Mouse (Mus musculus) thymus, postnatal 4 days (tissue): ENCODE results near the gene Moxd1.
A peak's percentile ranks its signal among the peaks of the same experiment; 100 is the strongest.

ENCODE experiments used
- DNase-seq: peaks from one replicate; pipeline ENCODE4 v3.0.0; 2021

Gene Moxd1

DNA sequence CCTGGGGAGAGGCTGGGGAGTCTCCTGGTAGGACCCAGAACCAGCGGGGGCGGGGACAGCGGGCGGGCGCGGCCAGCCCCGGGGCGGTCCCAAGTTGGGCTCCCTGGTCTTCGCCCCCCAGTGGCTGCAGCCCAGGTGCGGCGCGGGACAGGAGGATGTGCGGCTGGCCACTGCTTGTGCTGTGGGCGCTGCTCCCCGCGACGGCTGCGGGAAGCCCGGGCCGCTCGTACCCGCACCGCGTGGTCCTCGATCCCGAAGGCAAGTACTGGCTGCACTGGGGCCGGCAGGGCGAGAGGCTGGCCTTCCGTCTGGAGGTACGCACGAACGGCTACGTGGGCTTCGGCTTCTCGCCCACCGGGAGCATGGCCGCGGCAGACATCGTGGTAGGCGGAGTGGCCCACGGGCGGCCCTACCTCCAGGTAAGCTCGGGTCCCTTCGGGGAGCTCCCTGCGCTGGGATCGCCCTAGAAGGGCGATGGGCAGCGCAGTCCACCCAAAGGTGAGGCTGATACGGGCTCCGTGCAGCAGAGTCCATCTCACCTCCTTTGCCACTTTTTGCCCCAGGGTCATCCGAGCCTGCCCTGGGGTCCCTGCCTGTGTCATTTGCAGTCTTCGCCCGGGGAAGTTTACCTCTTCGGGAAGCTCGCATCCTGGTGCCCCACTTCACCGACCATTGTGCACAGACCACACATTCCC, at the start of gene Moxd1:
Gene Moxd1 (plus strand): TSS at position 69 of the 695 bp plus-strand sequence.
- peak; percentile 43 for DNase-seq

DNA sequence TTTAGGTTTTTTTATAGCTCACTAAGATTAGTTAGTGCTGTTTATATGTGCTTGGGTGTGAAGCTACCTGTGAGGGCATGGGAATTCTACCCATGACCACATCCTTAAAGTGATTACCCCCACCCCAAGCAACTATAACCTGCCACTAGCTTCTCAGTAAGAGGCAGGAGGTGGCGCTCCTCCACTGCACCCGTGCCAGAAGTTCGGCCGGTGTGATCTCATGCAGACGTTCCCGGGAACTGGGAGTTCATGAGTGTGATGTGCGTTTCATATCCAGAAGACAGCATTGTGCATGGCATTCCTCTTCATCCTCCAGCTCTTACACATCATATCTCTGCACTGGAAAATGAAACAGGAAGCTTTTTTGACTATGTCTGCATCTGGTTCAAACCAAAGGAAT, 32.9 kb upstream of the Moxd1 start:
- no peak for DNase-seq

DNA sequence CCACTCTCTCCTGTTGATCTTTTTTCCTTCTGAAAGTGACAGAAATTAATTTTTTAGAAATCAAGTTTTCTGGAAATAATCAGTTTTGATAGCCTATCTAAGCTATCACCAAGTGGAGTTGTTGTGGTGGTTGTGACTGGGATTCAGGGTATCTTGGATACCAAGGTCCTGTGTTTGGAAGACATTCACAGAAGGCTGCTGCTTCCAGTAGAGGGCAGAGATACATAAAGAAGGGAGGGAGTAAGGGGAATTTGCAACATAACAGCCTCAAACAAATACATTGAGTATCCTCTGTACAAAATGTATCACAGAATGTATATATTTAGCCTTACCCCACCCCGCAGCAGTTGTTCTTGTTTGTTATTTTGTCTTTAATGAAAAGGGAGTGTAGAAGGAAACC, 31.3 kb upstream of the Moxd1 start:
- no peak for DNase-seq

DNA sequence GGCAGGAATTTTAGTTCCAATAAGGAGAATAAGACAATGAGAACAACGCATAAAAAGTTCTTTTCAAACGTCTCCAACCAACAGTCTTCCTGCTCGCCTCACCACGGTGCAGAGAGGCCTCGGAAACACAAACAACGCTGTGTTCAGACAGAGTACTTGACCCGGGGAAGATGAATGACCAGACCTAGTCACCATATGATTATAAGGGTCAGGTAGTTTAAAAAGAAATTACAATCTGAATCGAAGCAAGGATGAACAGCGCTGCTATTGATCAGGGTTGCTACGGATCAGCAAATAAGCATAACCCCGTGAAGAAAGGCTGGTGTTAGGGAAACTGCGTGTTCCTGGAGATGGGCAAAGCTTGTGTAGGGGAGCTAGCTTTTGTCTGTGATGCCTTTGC, 24.0 kb upstream of the Moxd1 start:
- no peak for DNase-seq

DNA sequence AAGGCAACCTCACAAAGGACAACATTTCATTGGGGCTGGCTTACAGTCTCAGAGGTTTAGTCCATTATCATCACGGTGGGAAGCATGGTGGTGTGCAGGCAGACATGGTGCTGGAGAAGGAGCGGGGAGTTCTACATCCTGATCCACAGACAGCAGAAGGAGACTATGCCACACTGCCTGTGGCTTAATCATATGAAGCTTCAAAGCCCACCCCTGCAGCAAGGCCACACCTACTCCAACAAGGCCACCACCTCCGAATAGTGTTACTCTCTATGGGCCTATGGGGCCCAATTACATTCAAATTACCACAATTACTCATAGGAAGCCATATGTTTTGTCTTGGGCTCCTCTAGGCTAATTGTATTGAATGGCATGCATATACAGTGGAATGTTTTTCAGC, 23.2 kb upstream of the Moxd1 start:
- DNase-seq: no peak

DNA sequence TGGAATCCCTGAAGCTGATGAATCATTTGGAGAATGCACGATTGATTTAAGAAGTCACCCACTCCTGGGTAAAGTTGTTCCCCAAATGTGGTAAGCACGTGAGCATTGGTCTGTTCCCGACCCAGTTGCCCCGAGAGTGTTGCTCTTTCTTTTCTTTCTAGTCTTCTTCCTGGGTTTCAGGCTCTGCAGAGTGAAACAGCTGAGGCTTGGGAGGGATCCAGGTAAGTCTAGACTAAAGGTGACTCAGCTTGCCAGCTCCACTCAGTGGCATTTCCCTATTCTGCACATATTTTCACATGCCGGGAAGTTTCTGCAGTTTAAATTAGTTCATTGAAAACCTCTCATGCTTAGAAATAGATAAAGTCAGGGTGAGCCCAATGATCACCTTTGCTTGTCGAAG, 13.2 kb upstream of the Moxd1 start:
- DNase-seq: no peak

DNA sequence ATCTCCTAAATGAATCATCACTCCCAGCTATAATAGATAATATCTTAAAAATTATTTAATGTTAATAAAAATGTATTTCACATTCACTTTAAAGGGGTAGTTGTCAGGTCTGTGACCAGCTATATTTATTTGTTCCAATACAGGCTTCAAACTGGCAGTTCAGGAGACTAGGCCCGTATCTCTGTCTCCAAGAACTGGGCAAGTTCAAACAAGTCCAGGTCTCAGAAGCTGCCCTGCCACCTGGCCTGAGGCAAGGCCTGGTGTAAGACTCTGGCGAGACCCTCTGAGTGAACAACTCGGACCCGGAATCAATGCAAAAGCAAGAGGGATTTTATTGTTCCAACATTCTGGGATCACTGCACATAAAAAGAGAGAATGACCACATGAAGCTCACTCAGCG, 10.0 kb upstream of the Moxd1 start:
- DNase-seq: no peak

DNA sequence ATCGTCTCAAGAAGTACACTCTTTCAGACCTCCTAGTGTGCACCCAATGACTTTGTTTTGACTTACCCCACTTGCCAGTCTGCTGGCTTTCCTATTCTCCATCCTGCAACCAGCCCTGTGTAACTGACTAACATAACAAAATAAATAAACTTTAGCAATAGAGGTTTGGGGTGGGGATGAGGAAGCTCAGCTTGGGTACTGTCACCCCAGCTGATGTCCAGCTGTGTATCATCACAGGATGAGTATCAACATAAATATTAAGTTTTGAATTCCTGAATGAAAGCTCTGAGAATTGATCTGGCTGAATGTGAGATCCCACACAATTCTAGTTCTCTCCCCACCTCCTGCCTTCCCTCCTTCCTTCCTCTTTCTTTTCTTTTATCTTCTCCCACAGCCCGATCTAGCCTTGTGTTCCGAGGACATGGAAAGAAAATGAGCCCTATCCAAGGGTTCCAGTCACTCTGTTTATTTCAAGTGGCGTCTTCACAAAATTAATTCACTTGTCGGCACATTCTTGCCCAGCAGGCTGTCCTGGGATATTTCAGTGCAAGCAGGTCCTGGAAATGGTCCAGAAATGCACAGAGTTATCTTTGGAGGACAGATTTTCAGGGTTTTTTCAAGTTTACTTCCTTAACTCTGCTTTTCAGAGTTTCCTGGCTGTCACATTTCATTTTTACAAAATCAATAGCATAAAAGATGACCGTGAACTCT, 5.6 kb upstream of the Moxd1 start:
- DNase-seq: no peak

DNA sequence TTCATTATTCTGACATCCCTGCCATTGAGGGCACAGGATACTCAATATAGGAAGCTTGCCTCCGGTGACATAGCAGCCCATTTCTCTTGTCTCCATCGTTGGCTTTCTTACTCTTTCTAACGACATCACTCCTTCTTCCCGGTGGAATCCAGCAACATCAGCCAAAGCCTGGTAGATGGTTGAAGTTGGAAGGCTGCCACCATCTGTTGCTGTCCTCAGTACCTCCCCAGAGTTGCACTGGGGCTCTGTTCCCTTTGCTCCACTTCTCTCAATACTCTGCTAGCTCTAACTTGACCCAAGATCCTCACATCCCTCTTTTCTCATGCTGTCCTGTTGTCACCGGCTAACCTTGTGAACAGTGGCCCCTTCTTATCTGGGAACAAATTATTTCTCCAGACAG, 2.4 kb upstream of the Moxd1 start:
- no peak for DNase-seq

DNA sequence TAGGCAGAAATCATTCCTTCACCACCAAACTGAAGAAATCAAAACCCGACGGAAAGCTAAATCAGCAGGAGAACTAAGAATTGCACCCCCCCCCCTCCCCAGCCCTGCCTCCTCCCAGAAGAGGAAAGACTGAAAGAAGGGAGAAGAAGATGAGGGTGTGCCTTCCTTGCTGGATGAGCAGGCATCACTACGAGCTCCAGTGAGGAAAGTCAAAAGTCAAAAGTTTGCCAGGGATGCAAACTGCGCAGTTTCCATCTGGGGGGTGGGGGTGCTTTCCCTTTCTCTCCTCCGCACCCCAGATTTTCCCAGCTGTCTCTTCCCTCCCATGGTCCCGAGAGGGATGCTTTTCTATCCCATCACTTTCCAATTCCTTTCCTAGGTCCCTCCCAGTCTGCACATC, 406 bp upstream of the Moxd1 start:
- DNase-seq: no peak

DNA sequence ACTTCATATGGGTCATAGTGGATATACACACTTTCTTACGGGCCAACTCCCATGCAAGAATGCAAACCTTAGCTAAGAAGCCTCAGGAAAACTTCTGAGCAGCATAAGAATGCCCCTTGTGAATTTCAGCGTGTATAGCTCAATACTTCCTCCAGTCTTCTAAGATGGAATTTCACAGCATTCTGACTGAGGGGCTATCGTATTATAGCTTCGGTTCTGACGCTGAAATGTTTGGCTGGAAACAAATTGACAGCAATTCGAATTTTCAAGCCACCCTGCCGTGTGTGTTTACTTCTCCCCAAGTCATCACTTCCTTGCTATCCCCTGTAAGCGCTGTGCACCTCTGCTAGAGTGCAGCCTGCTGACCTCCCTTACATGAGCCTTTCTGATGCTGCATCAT, 1.3 kb downstream of the Moxd1 start:
- no peak for DNase-seq

DNA sequence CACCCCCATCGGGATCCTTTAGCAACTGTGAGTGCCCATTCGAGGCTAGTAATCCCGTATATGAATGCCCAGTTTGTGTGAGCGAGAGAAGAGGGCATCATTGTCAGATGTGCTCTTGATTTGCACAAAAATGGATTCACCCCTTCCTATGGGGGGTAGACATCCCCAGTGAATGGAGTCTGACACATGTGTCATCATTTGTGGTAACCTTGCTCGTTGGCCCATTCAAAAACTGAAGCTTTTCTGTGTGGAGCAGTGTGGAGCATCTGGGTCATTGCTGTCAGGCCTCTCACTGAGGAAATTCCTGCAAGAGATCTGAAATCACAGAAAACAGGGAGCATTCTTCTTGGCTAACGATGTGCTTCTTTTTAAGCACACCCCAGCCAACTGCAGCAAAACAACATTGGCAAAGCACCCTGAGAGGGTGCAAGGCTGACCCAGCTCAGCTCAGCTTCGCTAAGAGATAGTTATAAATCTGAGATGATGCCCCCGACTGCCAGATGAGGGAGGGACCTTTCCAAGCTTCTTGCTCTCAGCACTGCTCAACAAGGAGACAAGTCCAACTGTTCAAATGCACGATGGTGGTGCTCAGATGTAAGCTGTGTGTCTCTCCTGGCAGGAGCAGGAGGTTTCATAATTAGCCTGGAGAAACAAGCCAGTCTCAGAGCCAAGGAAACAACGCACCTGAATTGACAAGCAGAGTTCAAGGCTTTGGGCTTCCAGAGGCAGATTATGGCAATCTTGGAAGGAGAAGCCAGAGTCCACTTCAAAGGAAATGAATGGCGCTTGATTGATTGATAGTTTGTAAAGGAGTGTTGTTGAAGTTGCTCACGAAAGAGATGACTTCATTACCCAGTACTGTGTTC, 5.2 kb downstream of the Moxd1 start:
- DNase-seq: no peak

DNA sequence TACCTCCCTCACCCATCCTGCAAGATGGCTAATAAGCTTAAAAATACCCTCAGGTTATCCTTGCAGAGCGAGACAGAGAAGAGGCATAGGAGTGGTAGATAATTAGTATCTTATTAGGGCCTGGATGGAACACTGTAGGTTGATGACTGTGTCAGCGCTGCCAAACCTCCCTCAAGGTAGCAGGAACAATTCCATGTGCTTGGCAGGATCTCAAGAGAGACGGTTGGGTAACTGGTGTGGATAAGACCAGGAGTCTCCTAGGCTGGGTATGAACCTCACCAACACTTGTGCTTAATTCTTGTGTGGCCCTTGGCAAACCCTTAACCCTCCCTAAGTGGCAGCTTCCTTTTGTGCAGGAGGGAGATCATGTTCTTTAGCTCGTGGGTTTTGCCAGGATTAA, 9.0 kb downstream of the Moxd1 start:
- no peak for DNase-seq

DNA sequence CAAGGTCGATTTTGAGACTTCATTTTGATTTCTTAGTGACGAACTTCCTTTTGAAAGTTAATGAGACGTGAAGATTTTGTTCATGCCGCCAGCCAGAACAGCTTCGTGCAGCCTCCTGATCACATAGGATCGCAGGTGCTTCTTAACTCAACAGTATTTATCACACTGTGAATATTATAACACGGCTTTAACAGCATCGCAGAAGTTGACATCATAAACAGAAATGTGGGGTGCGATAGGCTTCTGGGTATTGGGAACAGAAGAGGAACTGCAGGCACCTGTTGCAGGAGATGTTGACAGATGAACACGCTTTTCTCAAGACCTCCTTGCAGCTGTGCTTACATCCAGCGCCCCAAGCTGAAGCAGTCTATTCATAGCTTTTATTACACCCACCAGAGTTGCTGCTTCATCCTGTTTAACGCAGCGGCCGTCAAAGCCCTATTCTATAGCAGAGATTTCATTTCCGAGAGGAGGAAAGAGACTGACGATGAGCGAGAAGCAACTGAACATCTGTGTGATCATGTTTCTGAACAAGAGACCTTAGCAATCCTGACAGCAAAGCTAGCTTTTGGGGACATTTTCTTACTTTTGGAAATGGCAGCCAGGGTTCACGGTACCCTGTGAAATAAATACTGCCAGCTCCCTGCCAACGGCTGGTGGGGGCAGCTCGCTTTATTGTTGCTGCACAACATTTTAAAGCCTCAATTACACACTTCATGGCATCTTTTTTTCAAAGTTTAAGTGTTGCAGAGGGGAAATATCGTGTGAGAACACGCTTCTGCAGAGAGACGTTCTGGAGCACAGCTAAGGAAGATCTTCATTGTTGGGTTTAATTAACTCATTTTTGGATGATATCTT, 12.3 kb downstream of the Moxd1 start:
- peak; percentile 13 for DNase-seq

DNA sequence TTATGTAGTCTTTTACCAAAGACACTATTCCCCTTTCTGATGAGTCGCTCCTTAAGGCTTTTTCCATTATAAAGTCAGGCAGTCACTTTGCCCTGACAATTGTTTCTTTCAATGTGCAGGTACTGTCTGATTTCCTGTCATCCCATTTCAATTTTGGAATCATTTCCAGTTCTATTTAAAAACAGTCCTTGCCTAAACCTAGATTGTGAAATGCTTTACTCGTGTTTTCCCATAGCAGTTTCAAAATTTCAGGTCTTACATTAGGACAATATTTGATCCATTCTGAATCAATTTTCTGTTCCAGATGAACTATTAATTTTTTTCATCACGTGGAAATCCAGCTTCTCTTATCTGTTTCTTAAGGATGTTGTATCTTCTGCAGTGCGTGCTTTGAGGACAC, 23.5 kb downstream of the Moxd1 start:
- DNase-seq: no peak

DNA sequence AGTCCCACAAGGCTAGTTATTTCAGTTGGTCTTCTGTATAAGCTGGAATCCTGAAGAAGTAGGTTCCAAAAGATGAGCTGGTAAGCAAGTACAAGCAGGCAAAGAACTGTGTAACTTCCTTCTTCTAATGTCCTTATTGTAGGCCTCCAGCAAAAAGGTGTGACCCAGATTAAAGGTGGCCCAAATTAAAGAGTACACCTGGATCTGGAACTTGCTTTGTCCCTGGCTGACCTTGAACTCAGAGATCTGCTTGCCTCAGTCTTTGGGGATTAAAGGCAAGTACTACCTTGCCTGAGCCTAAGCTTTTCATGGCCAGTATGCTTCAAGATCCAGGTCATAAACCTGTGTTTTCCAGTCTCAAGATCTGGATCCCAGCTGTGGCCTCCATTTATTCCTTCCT, 24.8 kb downstream of the Moxd1 start:
- DNase-seq: no peak

DNA sequence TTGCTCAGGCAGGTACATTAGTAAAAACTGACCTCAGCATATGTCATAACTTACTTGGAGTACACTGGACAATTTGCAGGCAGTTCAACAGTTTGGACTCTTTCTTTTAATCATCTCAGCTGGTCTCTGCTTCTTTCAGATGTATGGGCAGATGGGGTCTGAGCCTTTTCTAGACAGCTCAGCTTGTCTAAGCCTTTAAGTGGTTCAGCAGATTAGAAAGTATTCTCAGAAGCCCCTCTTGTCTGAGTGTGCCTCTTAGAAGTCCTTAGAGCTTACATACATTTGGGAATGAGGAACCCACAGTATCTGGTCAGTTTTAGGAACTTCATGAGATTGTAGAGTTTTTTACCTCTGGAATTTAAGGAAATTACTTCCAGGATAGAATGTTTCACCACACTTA, 28.3 kb downstream of the Moxd1 start:
- DNase-seq: no peak

DNA sequence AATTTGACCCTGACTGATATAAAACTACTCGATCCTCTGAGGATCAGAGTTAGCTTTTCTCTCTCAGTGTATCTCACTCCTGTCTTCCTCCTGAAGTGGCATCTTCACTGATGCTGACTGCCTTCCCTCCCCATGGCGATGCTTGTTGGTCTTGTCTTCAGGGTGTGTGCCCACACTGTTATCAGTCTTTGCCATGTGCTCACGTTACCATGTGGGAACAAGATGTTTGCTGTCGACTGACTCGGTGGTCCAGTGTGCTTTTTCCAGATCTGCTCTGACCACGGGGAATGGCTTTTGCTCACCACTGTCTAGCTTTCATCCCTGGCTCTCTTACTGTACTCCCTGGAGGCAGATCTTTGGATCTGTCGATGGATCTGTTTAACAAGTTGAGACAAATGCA, 34.8 kb downstream of the Moxd1 start:
- DNase-seq: no peak

DNA sequence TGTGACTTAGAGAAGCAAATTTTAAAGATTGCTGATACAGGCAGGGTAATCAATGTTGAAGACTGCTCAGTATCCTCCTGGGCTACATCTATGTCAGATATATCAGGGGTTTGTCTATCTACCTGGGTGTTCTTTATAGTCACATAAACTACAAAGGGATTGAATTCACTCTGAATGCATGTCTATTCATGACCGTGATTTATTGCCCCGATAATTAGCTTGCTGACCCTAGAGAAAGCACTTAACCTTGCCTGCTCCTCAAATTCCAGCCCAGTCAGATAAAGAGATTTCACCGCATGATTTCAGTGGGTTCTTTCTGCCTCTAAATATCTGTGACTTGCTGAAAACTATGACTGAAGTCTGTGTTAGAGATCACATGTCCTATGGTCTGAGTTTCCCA, 35.6 kb downstream of the Moxd1 start:
- no peak for DNase-seq

DNA sequence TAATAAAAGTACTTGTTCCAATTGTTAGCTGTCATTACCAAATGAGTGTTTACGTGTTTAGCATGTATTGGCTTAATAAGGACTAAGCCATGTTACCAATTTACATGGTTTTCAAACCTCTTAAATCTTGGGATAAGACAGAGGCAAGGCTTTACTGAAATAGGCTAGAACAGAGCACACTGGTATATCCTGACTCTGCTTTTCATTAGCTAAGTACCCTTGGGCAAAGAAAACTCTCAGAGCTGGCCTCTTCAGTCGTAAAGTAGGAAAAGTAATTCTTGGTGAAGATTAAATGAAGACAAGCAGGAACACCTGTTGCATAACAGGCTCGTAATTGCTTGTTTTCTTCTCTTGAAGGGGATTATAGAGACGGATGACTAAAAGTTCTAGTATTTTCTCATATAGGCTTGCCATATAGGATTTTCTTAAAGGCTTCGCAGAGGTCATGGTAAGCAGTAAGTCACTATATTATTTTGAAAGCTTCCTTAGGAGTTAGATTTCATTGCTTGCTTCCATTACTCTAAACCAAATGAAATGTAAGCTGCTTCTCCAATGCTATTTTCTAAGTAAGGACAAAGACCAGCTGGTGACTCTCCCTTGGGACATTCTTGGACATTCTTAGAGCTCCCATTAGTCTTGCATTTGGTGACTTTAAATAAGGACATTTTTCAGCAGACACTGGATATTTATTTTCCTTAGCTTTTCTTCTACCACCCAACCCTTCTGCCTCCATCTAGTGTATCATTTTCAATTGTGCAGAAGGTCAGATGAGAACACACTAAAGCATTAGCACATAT, 36.7 kb downstream of the Moxd1 start:
- no peak for DNase-seq

DNA sequence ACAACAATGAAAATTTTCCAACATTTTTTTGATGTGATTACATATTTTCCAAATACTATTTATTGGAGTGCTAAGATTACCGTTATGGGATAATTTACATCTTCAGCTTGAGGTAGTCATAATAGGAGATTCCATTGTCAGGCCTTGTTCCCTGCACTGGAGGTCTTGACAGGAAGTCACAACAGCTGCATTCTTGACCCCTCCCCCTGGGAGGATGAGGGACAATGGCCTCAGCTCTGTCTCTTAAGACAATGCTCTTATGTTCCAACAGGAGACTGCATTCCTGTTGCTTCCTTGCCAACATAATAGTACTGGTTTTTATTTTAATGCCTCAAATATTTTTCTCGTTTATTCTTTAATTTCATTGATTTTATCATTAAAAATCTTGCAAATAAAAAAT, 44.2 kb downstream of the Moxd1 start:
- DNase-seq: no peak

DNA sequence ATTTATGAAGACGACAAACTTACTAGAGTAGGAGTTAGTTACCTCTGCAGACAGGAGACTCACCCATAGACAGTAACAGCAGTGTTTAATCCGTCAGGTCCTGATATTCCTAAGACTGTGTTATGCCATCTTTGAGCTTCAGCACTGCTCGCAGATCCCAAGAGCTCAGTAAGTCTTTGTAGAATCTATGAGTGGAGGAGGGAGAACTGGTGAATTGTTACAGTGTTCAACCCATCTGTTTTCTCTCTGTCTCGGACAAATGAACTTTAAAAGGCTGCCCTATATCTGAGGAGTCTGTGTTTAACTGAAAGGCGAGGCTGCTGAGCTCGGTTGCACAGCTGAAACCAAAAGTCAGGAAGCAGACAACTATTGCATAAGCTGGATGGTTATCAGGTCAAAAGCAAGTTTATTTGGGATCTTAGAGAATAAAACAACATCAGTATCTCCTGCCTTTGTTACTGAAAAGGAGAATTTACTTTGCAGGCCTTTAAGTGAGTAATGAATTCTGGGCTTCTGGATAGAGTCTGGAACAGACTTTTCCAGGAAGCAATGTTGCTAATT, 47.8 kb downstream of the Moxd1 start:
- no peak for DNase-seq
